Mouse (Mus musculus) embryonic facial prominence, embryonic 15.5 days (tissue): Measurements from ENCODE around the gene Tmem121. TPM values are rescaled to one million over a fixed set of nuclear protein-coding genes. Genes with fewer than 3 reads are reported as not detected.

ENCODE experiments used
- ATAC-seq: fragments of 200-750 bp; cut with Nextera tagmentation; 2 replicates; pipeline ENCODE4 v1.8.0; 2017; ENCODE audit warnings: low read depth, moderate TSS enrichment; ENCODE audit not compliant: insufficient number of reproducible peaks, low FRiP score, low TSS enrichment
- H3K27ac ChIP-seq: fragments of 300-500 bp; sonication (generic); replicated peaks from 2 replicates; pipeline ENCODE4 v1.5.1; 2015; ENCODE audit warnings: mild to moderate bottlenecking, inconsistent platforms
- H3K27me3 ChIP-seq: fragments of 300-500 bp; sonication (generic); 2 replicates; pipeline ENCODE4 v1.6.1; 2015; ENCODE audit warnings: inconsistent platforms
- H3K36me3 ChIP-seq: fragments of 300-500 bp; sonication (generic); 2 replicates; pipeline ENCODE4 v1.6.1; 2015; ENCODE audit warnings: mild to moderate bottlenecking, inconsistent platforms
- H3K4me1 ChIP-seq: fragments of 300-500 bp; sonication (generic); 2 replicates; pipeline ENCODE4 v1.6.1; 2015; ENCODE audit warnings: inconsistent platforms
- H3K4me2 ChIP-seq: fragments of 300-500 bp; sonication (generic); replicated peaks from 2 replicates; pipeline ENCODE4 v1.6.1; 2015; ENCODE audit warnings: mild to moderate bottlenecking, inconsistent platforms
- H3K4me3 ChIP-seq: fragments of 300-500 bp; sonication (generic); replicated peaks from 2 replicates; pipeline ENCODE4 v1.5.1; 2015; ENCODE audit warnings: mild to moderate bottlenecking, inconsistent platforms
- H3K9ac ChIP-seq: fragments of 300-500 bp; sonication (generic); 2 replicates; pipeline ENCODE4 v1.6.1; 2015; ENCODE audit warnings: inconsistent platforms
- H3K9me3 ChIP-seq: fragments of 300-500 bp; sonication (generic); replicated peaks from 2 replicates; pipeline ENCODE4 v1.6.1; 2016; ENCODE audit warnings: inconsistent platforms
- WGBS: fragments of 180-500 bp; shearing (Covaris S2); methylation state at CpG from one replicate; pipeline ENCODE4 v1.1.7; 2015; 5-methylcytosine and 5-hydroxymethylcytosine counted together
- polyA plus RNA-seq: library from polyadenylated mRNA; unstranded; fragments of >200 nt; fragmentation: Nextera tagmentation; extraction: Ambion mirVana; gene quantifications from 2 replicates; pipeline ENCODE4 v1.2.1, GENCODE M21; 2015

Tmem121 gene
- polyA plus RNA-seq, 1 experiment from 2014 or later: 17.0 TPM

DNA sequence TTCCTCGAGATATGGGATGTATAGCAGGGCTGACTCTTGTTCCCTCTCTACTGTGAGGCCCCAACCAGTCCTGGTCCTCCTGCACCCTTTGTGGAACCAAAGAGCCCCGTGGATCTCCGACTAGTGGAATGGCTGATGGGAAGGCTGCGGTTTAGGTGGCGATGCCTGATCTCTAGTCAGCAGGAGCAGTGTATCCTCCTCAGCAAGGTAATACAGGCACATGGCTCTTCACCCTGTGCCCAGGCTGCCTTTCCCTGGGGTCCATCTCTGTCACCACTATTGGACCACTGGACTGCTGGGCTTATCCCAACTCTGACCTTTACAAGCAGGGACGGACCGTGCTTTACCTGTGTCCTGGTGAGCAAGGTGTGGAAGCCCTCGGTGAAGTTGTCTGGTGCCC lies 28.2 kb upstream of the Tmem121 start:
- WGBS: 83% methylated on average over 8 of the region's 8 CpGs
- Histone ChIP-seq H3K4me3 (peak overlapping the region; percentile 74; the same call in 1 of the 2 replicates), H3K27me3 (no peaks in the 10 kb centered on the region), H3K4me1 (peaks cover 31% of the 10 kb centered on the region), H3K9ac (peak overlapping the region; percentile 18; the same call in 1 of the 2 replicates), H3K36me3 (no peaks in the 10 kb centered on the region), H3K9me3 (no peaks in the 10 kb centered on the region), H3K4me2 (peak overlapping the region; percentile 89; the same call in 1 of the 2 replicates), H3K27ac (no peak overlapping the region)
- no peak for ATAC-seq

DNA sequence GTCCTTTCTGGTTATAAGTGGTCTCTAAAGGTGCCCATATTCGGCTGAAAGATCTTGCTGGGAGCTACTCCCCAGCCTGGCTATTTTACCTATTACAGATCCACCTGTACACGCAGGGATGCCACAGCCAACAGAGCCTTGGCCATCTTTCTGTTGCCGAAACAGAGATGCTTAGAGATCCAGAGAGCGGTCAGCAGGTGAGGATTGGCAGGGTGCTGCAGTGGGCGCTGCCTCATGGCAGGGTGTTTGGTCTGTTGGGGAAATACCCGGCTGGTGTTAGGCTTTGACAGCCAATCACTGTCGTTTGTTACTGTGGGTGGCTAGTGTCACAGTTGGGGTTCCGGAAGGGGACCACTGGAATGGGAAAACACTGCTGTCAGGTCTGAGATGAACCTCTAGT lies 27.8 kb upstream of the Tmem121 start:
- Histone ChIP-seq H3K4me3 (no peak overlapping the region), H3K4me2 (no peak overlapping the region), H3K27ac (no peak overlapping the region), H3K4me1 (peaks cover 30% of the 10 kb centered on the region), H3K9me3 (no peaks in the 10 kb centered on the region), H3K27me3 (no peaks in the 10 kb centered on the region), H3K9ac (no peak overlapping the region), H3K36me3 (0 out of 2 replicates have a peak, but pooled peaks cover 2% of the 10 kb centered on the region)
- ATAC-seq: no peak
- 91% methylated on average over 8 of the region's 8 CpGs for WGBS

DNA sequence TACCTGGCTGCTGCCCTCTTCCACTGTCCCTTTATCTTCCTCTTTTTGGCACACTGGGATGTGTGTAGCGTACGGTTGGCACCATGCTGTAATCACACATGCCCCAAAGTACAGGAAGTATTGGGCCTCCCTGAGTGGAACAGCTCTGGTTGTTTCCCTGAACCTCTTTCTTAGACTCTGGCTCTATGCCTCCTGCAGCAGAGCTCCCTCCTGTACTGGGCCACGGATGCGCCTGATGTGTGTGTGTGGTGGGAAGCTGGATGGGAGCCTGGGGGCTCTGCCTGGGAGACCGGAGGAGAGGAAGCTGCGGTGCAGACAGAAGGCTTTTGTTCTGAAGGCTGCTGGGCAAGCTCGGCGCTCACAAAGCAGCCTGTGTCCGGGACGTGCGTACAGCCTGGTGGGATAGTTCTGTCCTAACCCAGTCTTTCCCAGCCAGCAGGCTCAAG lies 22.1 kb upstream of the Tmem121 start:
- Histone ChIP-seq H3K4me3 (no peak overlapping the region), H3K36me3 (peaks cover 7% of the 10 kb centered on the region; the same call in 1 of the 2 replicates), H3K9me3 (no peaks in the 10 kb centered on the region), H3K27me3 (no peaks in the 10 kb centered on the region), H3K27ac (peak overlapping the region; percentile 45), H3K9ac (no peak overlapping the region), H3K4me2 (no peak overlapping the region), H3K4me1 (peaks cover 15% of the 10 kb centered on the region; the same call in 1 of the 2 replicates)
- 40% methylated on average over 11 of the region's 11 CpGs for WGBS
- peak; percentile 41; the same call in 1 of the 2 replicates for ATAC-seq

DNA sequence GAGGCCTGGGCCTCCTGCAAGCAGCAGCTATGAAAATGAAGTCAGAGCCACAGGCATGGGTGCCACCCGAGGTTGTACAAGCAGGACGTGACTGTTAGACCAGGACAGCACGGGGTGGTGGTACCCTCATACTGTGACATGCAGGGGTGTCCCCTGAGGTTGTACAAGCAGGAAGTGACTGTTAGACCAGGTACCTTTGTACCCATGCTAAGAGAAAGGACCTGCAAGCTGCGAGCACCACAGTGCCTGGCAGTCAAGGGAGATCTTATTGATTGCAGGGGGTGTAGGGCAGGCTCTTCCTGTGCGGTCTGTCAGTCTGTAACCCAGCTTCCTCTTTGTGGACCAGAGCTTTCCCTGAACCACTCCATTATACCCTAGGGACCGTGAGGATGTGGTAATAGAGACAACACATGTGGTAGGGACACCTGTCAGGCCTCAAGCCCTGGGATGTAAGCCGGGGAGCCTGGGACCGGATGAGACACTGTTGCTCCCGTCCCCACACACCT lies 17.6 kb upstream of the Tmem121 start:
- Histone ChIP-seq H3K4me3 (no peak overlapping the region), H3K27ac (no peak overlapping the region), H3K4me2 (no peak overlapping the region), H3K4me1 (peaks cover 12% of the 10 kb centered on the region; the same call in 1 of the 2 replicates), H3K36me3 (peaks cover 3% of the 10 kb centered on the region; the same call in 1 of the 2 replicates), H3K27me3 (no peaks in the 10 kb centered on the region), H3K9ac (no peak overlapping the region), H3K9me3 (no peaks in the 10 kb centered on the region)
- 83% methylated on average over 9 of the region's 9 CpGs for WGBS
- no peak for ATAC-seq

DNA sequence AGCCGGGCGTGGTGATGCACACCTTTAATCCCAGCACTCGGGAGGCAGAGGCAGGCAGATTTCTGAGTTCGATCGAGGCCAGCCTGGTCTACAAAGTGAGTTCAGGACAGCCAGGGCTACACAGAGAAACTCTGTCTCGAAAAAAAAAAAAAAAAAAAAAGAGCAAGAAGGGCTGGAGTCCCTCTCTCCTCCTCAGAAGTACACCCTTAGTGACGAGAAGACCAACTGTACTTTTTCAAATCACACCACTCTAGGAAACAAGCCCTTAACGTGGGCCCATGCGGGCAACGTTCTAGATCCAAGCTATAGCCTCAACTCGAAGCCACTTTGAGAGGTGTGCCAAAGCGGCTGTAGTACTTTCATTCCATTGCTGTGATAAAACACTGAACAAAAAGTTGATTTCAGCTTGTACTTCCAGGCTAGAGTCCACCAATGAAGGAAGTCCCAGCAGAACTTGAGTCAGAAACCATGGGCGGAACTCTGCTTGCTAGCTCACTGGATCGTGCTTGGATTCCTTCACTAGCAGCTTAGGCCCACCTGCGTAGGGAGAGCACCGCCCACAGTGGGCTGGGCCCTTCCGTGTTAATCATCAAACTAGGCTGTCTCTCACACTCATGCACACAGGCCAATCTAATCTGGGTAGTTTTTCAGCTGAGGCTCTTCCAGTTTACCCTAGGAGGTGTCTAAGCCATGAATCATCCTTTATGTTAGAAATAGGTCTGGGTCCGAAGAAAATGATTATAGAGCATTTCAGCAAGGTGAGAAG lies 8.6 kb upstream of the Tmem121 start:
- WGBS: 87% methylated on average over 18 of the region's 18 CpGs

DNA sequence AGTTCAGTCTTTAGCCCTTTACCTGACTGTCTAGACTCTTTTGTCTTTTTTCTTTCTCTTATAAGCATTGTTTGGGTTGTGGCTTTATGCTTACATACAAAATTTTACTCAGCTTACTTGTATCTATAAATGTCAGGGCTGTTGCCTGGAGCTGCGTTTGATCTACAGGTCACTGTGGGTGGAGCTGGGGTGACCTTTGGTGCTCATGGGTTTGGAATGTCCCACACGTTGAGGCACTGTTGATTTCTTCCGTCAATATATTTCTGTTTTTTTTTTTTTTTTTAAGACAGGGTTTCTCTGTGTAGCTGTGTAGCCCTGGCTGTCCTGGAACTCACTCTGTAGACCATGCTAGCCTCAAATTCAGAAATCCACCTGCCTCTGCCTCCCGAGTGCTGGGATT lies 4.7 kb upstream of the Tmem121 start:
- H3K4me1 ChIP-seq: peaks cover 2% of the 10 kb centered on the region
- H3K9ac ChIP-seq: no peak overlapping the region
- WGBS: 44% methylated on average over 4 of the region's 4 CpGs
- peaks cover 8% of the 10 kb centered on the region for H3K27me3 ChIP-seq
- no peak for ATAC-seq
- H3K36me3 ChIP-seq: no peaks in the 10 kb centered on the region
- no peaks in the 10 kb centered on the region for H3K9me3 ChIP-seq
- H3K27ac ChIP-seq: no peak overlapping the region
- H3K4me3 ChIP-seq: no peak overlapping the region
- H3K4me2 ChIP-seq: no peak overlapping the region

More for the DNA sequence above, 8.6 kb upstream of the Tmem121 start:
- Histone ChIP-seq H3K4me3 (no peak overlapping the region), H3K27ac (no peak overlapping the region), H3K27me3 (no peaks in the 10 kb centered on the region), H3K9ac (no peak overlapping the region), H3K4me1 (no peaks in the 10 kb centered on the region), H3K9me3 (no peaks in the 10 kb centered on the region), H3K4me2 (no peak overlapping the region), H3K36me3 (no peaks in the 10 kb centered on the region)
- ATAC-seq: no peak

DNA sequence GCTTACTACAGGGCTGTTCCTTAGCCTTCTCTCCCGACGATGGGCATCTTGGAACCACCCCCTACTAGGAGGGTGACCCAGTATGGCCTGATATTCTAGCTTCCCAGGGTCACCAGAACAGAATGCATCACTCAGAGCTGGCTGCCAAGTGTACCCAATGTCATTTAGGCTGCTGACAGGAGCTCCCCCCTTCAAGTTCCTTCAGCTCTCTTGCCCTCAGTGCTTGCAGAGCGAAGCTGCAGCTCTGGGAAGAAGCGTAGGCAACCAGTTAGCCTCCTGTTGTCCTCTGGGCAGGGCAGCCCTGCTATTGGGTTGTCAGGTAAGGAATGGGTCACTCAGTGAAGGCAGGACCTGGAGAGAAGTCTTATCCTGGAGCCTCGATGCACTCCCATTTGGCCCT lies 785 bp upstream of the Tmem121 start:
- no peak for ATAC-seq
- Histone ChIP-seq H3K9ac (no peak overlapping the region), H3K4me1 (peaks cover 22% of the 10 kb centered on the region), H3K9me3 (no peaks in the 10 kb centered on the region), H3K27ac (no peak overlapping the region), H3K4me2 (no peak overlapping the region), H3K36me3 (0 out of 2 replicates have a peak, but pooled peaks cover 10% of the 10 kb centered on the region), H3K27me3 (peaks cover 30% of the 10 kb centered on the region), H3K4me3 (no peak overlapping the region)
- WGBS: 58% methylated on average over 5 of the region's 5 CpGs

DNA sequence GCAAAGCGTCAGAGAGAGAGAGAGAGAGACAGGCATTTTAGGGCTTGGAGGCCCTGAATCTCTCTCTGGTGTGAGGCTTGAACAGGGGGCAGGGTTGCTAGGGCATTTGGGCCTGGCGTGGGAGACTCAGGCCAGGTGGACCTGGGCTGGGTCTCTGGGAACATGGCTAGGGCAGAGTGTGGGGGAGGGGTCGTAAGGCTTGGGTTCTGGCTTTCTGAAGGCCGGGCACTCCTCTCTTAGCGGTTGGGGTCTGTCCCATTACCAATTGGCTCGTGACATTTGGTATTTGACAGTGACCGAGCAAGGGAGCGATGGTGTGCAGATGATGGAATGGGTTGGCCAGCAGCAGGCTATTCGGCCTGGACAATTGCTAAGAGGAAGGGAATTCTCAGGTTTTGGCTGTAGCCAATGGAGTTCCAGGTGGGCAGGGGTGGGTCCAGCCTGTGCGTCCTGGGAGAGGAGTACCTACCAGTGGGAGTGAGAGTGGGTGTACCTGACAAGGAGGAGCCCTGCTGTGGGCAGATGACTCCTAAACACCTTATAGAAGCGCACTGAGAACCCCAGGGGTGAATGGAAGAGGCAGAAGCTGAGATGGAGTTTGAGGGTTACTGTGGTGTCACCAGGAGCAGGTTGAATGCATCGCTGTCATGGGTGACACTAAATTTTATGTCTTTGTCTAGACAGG lies 738 bp downstream of the Tmem121 start:
- Histone ChIP-seq H3K36me3 (0 out of 2 replicates have a peak, but pooled peaks cover 10% of the 10 kb centered on the region), H3K27ac (no peak overlapping the region), H3K4me1 (peaks cover 26% of the 10 kb centered on the region), H3K4me3 (peak overlapping the region; percentile 58), H3K9me3 (no peaks in the 10 kb centered on the region), H3K9ac (peak overlapping the region; percentile 54), H3K4me2 (peak overlapping the region; percentile 70), H3K27me3 (peaks cover 30% of the 10 kb centered on the region)
- 43% methylated on average over 12 of the region's 12 CpGs for WGBS
- no peak for ATAC-seq

DNA sequence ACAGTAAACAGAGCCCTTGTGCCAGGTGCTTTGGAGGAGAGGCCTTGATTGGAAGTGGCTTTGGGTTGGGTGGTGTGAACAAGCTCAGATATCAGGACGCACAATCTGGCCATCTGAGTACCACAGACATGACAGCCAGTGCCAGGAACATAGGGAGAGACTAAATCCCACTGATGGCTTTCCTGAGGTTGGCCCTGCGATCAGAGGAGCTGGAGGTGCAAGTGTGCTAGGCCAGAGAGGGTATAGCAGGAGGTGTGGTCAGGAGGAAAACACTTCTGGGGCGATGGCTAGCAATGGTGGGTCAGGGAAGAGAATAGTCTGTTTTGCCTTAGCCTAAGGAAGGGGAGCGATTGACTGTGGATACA lies 1.3 kb downstream of the Tmem121 start:
- 54% methylated on average over 4 of the region's 4 CpGs for WGBS
- H3K36me3 ChIP-seq: 0 out of 2 replicates have a peak, but pooled peaks cover 10% of the 10 kb centered on the region
- H3K9me3 ChIP-seq: no peaks in the 10 kb centered on the region
- H3K27me3 ChIP-seq: peaks cover 30% of the 10 kb centered on the region
- H3K27ac ChIP-seq: no peak overlapping the region
- peak overlapping the region; percentile 58 for H3K4me3 ChIP-seq
- no peak overlapping the region for H3K9ac ChIP-seq
- ATAC-seq: no peak
- peaks cover 27% of the 10 kb centered on the region for H3K4me1 ChIP-seq
- H3K4me2 ChIP-seq: peak overlapping the region; percentile 70

DNA sequence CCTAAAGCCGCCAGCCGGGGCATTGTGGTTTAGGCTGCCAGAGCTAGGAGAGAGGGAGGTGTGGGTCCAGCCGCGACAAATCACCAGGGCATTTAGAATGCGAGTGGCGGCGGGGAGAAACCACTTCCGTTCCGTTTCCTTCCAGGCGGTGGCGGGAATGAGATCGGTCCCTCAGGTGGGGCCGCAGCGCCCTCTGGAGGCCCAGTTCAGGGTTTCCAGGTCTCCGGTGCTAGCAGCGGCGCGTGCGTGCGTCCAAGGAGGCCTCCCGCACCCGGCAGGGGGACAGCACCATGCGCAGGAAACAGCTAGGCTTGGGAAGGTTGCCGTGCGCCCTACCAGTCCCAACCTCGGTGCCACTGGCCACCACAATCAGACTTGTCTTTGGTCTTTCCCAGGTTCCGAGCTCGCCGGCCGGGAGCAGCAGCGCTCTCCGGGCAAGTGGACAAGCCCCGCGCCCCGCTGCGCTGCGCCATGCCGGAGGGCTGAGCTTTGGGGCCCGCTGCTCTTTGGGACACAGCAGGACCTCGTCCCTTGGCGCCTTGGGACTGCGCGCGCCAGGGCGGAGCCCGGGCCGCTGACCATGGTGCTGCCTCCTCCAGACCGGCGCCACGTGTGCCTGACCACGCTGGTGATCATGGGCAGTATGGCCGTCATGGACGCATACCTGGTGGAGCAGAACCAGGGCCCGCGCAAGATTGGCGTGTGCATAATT lies 2.0 kb downstream of the Tmem121 start:
- Histone ChIP-seq H3K9ac (no peak overlapping the region), H3K4me2 (peak overlapping the region; percentile 70), H3K4me1 (peaks cover 27% of the 10 kb centered on the region), H3K4me3 (peak overlapping the region; percentile 58), H3K36me3 (0 out of 2 replicates have a peak, but pooled peaks cover 10% of the 10 kb centered on the region), H3K27ac (no peak overlapping the region), H3K27me3 (peaks cover 30% of the 10 kb centered on the region), H3K9me3 (no peaks in the 10 kb centered on the region)
- peak; percentile 8; the same call in 1 of the 2 replicates for ATAC-seq
- 3% methylated on average over 56 of the region's 56 CpGs for WGBS
